Mouse (Mus musculus): ENCODE results near the gene Cep128.
"Not testable (repeated sequence)": the region's sequence is repeated elsewhere in the genome, so short reads cannot be mapped to it uniquely, and the experiment has no call there.

The Cep128 gene

GRCm38 (mm10) chr12:91384281-91385017, at the start of gene Cep128, which contains the start of gene Tshr:
Gene Cep128, minus strand, starts transcription at chr12:91384409.
Gene Tshr, plus strand, starts transcription at chr12:91384563.
- DNase-seq (ENCODE audit: low spot score in 2 of 2): peak; percentile 95 to 96

GRCm38 (mm10) chr12:91427129-91427528, 42.9 kb upstream of the Cep128 start:
- DNase-seq (ENCODE audit: low spot score in 2 of 2): no peak

GRCm38 (mm10) chr12:91426499-91426898, 42.3 kb upstream of the Cep128 start:
- DNase-seq (ENCODE audit: low spot score in 2 of 2): no peak

GRCm38 (mm10) chr12:91423125-91423820, 39.1 kb upstream of the Cep128 start:
- peak in 1 of 2 experiments; percentile 39 for DNase-seq (ENCODE audit: low spot score in 2 of 2)

- DNase-seq (ENCODE audit: low spot score in 2 of 2): no peak
Measured at GRCm38 (mm10) chr12:91421272-91421671, 37.1 kb upstream of the Cep128 start.

GRCm38 (mm10) chr12:91418791-91419190, 34.6 kb upstream of the Cep128 start:
- DNase-seq (ENCODE audit: low spot score in 2 of 2): peak; percentile 37 to 76

- peak in 1 of 2 experiments; percentile 29 for DNase-seq (ENCODE audit: low spot score in 2 of 2)
Measured at GRCm38 (mm10) chr12:91416828-91417227, 32.6 kb upstream of the Cep128 start.

GRCm38 (mm10) chr12:91415112-91415511, 30.9 kb upstream of the Cep128 start:
- DNase-seq (ENCODE audit: low spot score in 2 of 2): no peak

- DNase-seq (ENCODE audit: low spot score in 2 of 2): no peak
Measured at GRCm38 (mm10) chr12:91412461-91413182, 28.4 kb upstream of the Cep128 start.

- no peak for DNase-seq (ENCODE audit: low spot score in 2 of 2)
Measured at GRCm38 (mm10) chr12:91410306-91410705, 26.1 kb upstream of the Cep128 start.

- DNase-seq (ENCODE audit: low spot score in 2 of 2): no peak
Measured at GRCm38 (mm10) chr12:91401049-91401352, 16.8 kb upstream of the Cep128 start.

- DNase-seq (ENCODE audit: low spot score in 2 of 2): peak; percentile 90 to 91
Measured at GRCm38 (mm10) chr12:91400232-91401048, 16.2 kb upstream of the Cep128 start.

- DNase-seq (ENCODE audit: low spot score in 2 of 2): peak in 1 of 2 experiments; percentile 41
Measured at GRCm38 (mm10) chr12:91383516-91384264, 519 bp downstream of the Cep128 start.

GRCm38 (mm10) chr12:91369173-91369572, 15.0 kb downstream of the Cep128 start:
- DNase-seq (ENCODE audit: low spot score in 2 of 2): no peak

- no peak for DNase-seq (ENCODE audit: low spot score in 2 of 2)
Measured at GRCm38 (mm10) chr12:91353783-91354182, 30.4 kb downstream of the Cep128 start.

- DNase-seq (ENCODE audit: low spot score in 2 of 2): not testable (repeated sequence)
Measured at GRCm38 (mm10) chr12:91338656-91339055, 45.6 kb downstream of the Cep128 start.

GRCm38 (mm10) chr12:91327527-91327926, 56.7 kb downstream of the Cep128 start:
- no peak for DNase-seq (ENCODE audit: low spot score in 2 of 2)

- peak in 1 of 2 experiments; percentile 44 for DNase-seq (ENCODE audit: low spot score in 2 of 2)
Measured at GRCm38 (mm10) chr12:91326104-91326503, 58.1 kb downstream of the Cep128 start.

- DNase-seq (ENCODE audit: low spot score in 2 of 2): no peak
Measured at GRCm38 (mm10) chr12:91315026-91315425, 69.2 kb downstream of the Cep128 start.

GRCm38 (mm10) chr12:91313974-91314587, 70.1 kb downstream of the Cep128 start:
- peak in 1 of 2 experiments; percentile 49 for DNase-seq (ENCODE audit: low spot score in 2 of 2)
